In the genomic region with DNA sequence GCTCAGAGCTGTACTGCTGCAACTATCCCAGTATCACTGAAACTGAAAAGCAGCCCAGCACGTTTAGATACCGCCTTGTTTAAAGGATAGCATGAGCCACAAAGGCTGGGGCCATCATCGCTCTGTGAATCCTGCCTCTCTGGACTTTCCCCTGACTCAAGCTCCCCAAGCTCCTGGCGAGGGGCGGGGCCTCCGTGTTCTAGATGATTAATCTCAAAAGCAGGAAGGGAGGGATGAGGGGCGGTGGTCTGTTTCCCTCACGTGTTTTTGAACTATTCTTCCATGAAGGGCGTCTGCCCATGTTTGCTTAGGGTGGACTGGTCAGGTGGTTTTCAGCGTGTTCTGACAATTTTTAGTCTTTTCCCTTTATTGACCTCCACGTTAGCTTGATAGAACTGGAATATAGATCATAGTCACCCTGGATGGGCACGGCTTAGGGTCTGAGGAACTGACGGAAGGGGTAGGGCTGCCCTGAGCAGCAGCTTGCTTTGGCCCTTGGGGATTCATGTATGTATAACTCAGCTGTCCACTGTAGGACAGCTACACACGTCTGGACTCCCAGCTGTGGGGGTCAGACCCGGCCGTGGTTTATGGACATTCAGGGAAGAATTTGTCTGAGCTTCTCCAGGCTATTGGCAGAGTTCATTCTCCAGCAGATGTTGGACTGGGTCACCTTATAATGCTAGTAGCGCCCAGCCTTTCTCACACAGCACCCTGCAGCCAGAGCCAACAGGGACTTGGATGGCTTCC, we compare ENCODE assay signal across 1 mouse cellular context.
TF ChIP-seq lines count a peak whose summit lies in the region.

No protein-coding gene starts in this region.

TF ChIP-seq in myocyte, 11 proteins besides CTCF, POLR2A, EP300 and RAD21 (continued from another document):
- TF ChIP-seq TCF3 (IDR thresholded peaks at IDR 0.05; ENCODE audit: insufficient read length, low read depth), result no peak
- TF ChIP-seq MYOG (IDR thresholded peaks at IDR 0.05; ENCODE audit: control insufficient read depth in 1 of 3, insufficient read depth in 1 of 3, insufficient read length in 2 of 3, low read depth in 2 of 3), result peak in 2 of 3 experiments; percentile 22 to 69
- TF ChIP-seq SRF (IDR thresholded peaks at IDR 0.05; ENCODE audit: control insufficient read depth, insufficient read length, low read depth), result no peak
- no peak for TF ChIP-seq POLR2AphosphoS2 (IDR thresholded peaks at IDR 0.05; ENCODE audit: insufficient read length, low read depth)
- TF ChIP-seq E2F4 (IDR thresholded peaks at IDR 0.05; ENCODE audit: insufficient read depth), result no peak
- TF ChIP-seq CEBPB (IDR thresholded peaks at IDR 0.05; ENCODE audit: insufficient read depth, poor library complexity, severe bottlenecking), result no peak
- TF ChIP-seq MYOD1 (IDR thresholded peaks at IDR 0.05; ENCODE audit: control insufficient read depth in 1 of 3, insufficient read length in 2 of 3, low read depth in 2 of 3), result peak in 2 of 3 experiments; percentile 57 to 73
- TF ChIP-seq USF1 (IDR thresholded peaks at IDR 0.05; ENCODE audit: low read depth), result no peak
- TF ChIP-seq REST (IDR thresholded peaks at IDR 0.05; ENCODE audit: insufficient read depth, insufficient read length), result no peak
